Mouse (Mus musculus) kidney, embryonic 16.5 days (tissue): ENCODE measurements at regions not wholly inside any gene's neighbourhood (a gene's known extent, or its start where the extent isn't known, plus 50 kb on each side); places are given as distances from the start of the nearest gene placed in this dataset.

Experiments used
- ATAC-seq: fragments of 200-750 bp; cut with Nextera tagmentation; 2 replicates; pipeline ENCODE4 v1.8.0; 2017; ENCODE audit warnings: moderate TSS enrichment; ENCODE audit not compliant: low FRiP score, low TSS enrichment
- H3K27ac ChIP-seq: fragments of 300-500 bp; sonication (generic); 2 replicates; pipeline ENCODE4 v1.5.1; 2014; ENCODE audit warnings: low read length
- H3K27me3 ChIP-seq: fragments of 300-500 bp; sonication (generic); 2 replicates; pipeline ENCODE4 v1.6.1; 2014; ENCODE audit warnings: low read length, control low read depth, mixed read lengths; ENCODE audit not compliant: insufficient read depth
- H3K36me3 ChIP-seq: fragments of 300-500 bp; sonication (generic); 2 replicates; pipeline ENCODE4 v1.6.1; 2014; ENCODE audit warnings: low read length, control low read depth, mixed read lengths; ENCODE audit not compliant: insufficient read depth
- H3K4me1 ChIP-seq: fragments of 300-500 bp; sonication (generic); 2 replicates; pipeline ENCODE4 v1.6.1; 2014; ENCODE audit warnings: low read length, control low read depth, mixed read lengths; ENCODE audit not compliant: insufficient read depth
- H3K4me2 ChIP-seq: fragments of 300-500 bp; sonication (generic); replicated peaks from 2 replicates; pipeline ENCODE4 v1.6.1; 2014; ENCODE audit warnings: low read depth, low read length
- H3K4me3 ChIP-seq: fragments of 300-500 bp; sonication (generic); 2 replicates; pipeline ENCODE4 v1.5.1; 2014; ENCODE audit warnings: mild to moderate bottlenecking, low read length
- H3K9ac ChIP-seq: fragments of 300-500 bp; sonication (generic); replicated peaks from 2 replicates; pipeline ENCODE4 v1.6.1; 2014; ENCODE audit warnings: low read length
- H3K9me3 ChIP-seq: fragments of 300-500 bp; sonication (generic); 2 replicates; pipeline ENCODE4 v1.6.1; 2016; ENCODE audit warnings: low read length, control low read depth
- WGBS: fragments of 180-500 bp; shearing (Covaris S2); extraction: QIAGEN DNeasy Blood & Tissue Kit; methylation state at CpG from one replicate; pipeline ENCODE4 v1.1.7; 2014; 5-methylcytosine and 5-hydroxymethylcytosine counted together

DNA sequence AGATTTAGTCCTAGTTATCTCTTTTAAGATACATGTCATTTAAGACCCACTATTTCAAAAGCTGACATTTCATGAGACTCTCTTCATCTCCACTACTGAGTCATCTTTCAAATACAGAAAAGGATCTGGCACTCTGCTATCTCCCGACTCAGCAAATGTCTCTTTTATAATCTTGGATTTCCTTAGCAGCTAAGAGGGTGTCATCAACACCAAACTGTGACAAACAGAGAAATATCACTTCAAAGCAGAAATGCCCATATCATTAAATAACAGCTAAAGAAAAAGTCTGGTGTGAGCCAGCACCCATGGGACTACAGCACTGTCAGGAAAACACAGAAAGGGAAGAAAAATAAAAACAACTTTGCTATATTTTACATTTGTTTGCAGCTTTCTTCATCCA, 78.7 kb upstream of the Tmtc1 start:
- no peak overlapping the region for H3K9ac ChIP-seq
- no peak overlapping the region for H3K27ac ChIP-seq
- H3K4me2 ChIP-seq, result no peak overlapping the region
- 35% methylated on average over 1 of the region's 1 CpGs for WGBS
- no peak for ATAC-seq
- H3K9me3 ChIP-seq, result no peaks in the 10 kb centered on the region
- H3K27me3 ChIP-seq, result no peaks in the 10 kb centered on the region
- no peaks in the 10 kb centered on the region for H3K36me3 ChIP-seq
- no peaks in the 10 kb centered on the region for H3K4me1 ChIP-seq
- H3K4me3 ChIP-seq, result no peak overlapping the region

DNA sequence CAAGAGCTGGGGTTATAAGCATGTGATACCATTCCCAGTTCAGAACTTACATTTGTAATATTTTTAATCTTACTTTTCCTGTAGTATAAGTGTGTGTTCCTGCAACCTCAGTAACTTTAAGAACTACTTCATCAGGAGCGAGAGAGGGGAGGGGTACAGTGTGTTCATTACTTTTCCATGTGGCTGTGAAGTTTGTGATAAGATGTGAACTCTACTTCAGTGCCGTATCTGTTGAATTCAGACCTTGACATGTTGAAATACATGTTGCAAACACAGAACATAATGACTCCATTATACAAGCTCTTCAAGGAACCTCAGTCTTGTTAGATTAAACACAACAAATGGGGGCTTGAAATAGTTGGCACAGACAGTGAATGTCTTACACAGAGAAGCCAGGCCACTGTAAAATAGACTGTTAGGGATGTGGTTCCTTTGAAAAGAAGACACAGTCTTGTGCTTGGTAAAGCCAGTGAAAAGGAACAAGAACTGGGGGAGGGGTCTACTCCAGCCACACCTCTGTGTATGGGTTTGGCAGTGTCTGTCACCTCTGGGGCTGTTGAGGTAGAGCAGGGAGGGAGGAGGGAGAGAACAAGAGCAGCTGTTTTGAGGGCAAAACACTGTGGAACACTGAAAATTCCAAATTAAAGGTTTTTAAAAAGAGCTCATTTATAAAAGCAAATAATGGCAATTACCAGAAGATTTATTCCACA, 73.5 kb upstream of the Tmtc1 start:
- Histone ChIP-seq H3K4me1 (0 out of 2 replicates have a peak, but pooled peaks cover 3% of the 10 kb centered on the region), H3K9ac (no peak overlapping the region), H3K4me2 (no peak overlapping the region), H3K27ac (no peak overlapping the region), H3K36me3 (no peaks in the 10 kb centered on the region), H3K9me3 (no peaks in the 10 kb centered on the region), H3K4me3 (no peak overlapping the region), H3K27me3 (no peaks in the 10 kb centered on the region)
- ATAC-seq, result no peak
- 83% methylated on average over 2 of the region's 2 CpGs for WGBS

DNA sequence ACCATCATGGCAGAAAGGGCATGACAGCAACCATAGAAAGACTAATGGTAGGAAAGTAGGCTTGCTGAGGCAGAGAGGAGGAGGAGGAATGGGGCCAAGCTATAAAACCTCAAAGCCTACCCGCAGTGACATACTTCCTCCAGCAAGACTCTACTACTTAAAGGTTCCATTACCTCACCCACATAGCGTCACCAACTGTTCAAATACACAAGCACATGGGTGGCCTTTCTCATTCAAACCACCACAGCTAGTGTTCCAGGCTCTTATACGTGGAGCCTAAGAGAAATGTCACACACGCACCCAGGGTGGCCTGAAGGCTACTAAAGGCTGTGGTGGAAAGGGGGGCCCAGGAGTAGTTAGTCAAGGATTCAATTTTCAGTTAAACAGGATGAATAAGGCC, 72.5 kb upstream of the Tmtc1 start:
- Histone ChIP-seq H3K9ac (no peak overlapping the region), H3K4me2 (no peak overlapping the region), H3K9me3 (no peaks in the 10 kb centered on the region), H3K4me1 (0 out of 2 replicates have a peak, but pooled peaks cover 3% of the 10 kb centered on the region), H3K27ac (no peak overlapping the region), H3K4me3 (no peak overlapping the region), H3K27me3 (no peaks in the 10 kb centered on the region), H3K36me3 (no peaks in the 10 kb centered on the region)
- no peak for ATAC-seq
- WGBS, result 69% methylated on average over 4 of the region's 4 CpGs

DNA sequence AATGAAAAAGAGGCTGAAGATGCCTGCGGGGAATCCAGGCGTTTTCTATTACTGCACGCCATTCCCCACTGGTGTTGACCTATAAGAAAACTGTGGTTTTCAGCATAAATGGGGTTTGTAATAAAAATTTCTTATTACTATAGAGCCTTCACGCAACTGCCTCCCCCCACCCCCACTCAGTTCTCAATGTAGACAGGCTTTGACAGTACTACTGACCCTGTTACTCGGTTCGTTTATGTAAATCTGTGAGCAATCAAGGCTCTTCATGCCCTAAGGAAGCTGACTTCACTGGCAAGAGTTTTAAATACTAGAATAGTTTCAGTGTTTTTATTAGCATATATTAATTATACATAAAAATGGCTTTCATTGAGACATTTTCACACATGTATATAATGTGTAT, 70.9 kb upstream of the Tmtc1 start:
- Histone ChIP-seq H3K4me1 (0 out of 2 replicates have a peak, but pooled peaks cover 3% of the 10 kb centered on the region), H3K4me3 (no peak overlapping the region), H3K9me3 (no peaks in the 10 kb centered on the region), H3K36me3 (no peaks in the 10 kb centered on the region), H3K9ac (no peak overlapping the region), H3K27me3 (no peaks in the 10 kb centered on the region), H3K27ac (no peak overlapping the region), H3K4me2 (no peak overlapping the region)
- no peak for ATAC-seq
- WGBS, result 90% methylated on average over 6 of the region's 6 CpGs

DNA sequence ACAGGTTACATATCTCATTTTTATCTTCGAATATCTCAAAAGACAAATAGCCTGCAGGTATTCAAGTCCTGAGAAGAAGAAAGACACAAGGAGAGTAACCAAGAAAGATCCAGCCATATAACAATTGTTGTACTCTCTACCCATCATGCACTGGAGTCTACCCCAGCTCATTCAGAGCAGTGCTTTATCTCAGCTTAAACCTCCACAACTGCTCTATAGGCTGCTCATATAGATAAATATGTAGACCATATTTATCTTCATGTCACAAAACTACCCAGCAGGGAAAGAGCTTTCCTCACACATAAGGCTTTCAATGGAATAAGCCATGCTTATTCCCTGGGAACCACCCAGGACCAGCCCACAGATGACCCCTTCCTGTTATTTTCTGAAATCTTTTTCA, 70.5 kb upstream of the Tmtc1 start:
- ATAC-seq, result no peak
- Histone ChIP-seq H3K36me3 (no peaks in the 10 kb centered on the region), H3K27me3 (no peaks in the 10 kb centered on the region), H3K9me3 (no peaks in the 10 kb centered on the region), H3K27ac (no peak overlapping the region), H3K4me3 (no peak overlapping the region), H3K4me1 (0 out of 2 replicates have a peak, but pooled peaks cover 3% of the 10 kb centered on the region), H3K4me2 (no peak overlapping the region), H3K9ac (no peak overlapping the region)
- 70% methylated on average over 1 of the region's 1 CpGs for WGBS

DNA sequence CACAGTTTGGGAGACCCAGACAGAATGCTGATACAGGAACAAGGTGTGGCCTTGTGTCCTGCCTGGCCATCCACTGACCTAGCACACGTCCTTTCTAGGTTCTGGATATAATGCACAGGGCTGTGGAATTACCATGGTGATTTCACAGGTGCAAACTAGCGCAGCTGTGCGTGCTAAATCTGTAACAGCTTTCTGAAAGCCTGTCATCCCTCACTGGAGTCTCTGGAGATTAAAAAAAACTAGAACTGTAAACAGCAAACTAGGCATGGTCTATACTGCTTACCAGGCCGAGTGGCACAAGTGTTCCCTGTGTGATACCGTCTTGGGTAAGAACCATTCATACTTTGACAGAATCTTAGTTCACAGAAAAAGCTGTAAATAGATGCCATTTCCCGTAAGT, 69.9 kb upstream of the Tmtc1 start:
- H3K36me3 ChIP-seq, result no peaks in the 10 kb centered on the region
- no peaks in the 10 kb centered on the region for H3K27me3 ChIP-seq
- no peaks in the 10 kb centered on the region for H3K9me3 ChIP-seq
- no peak overlapping the region for H3K27ac ChIP-seq
- no peak overlapping the region for H3K9ac ChIP-seq
- no peak overlapping the region for H3K4me2 ChIP-seq
- no peak for ATAC-seq
- no peak overlapping the region for H3K4me3 ChIP-seq
- 0 out of 2 replicates have a peak, but pooled peaks cover 3% of the 10 kb centered on the region for H3K4me1 ChIP-seq
- 80% methylated on average over 6 of the region's 6 CpGs for WGBS

DNA sequence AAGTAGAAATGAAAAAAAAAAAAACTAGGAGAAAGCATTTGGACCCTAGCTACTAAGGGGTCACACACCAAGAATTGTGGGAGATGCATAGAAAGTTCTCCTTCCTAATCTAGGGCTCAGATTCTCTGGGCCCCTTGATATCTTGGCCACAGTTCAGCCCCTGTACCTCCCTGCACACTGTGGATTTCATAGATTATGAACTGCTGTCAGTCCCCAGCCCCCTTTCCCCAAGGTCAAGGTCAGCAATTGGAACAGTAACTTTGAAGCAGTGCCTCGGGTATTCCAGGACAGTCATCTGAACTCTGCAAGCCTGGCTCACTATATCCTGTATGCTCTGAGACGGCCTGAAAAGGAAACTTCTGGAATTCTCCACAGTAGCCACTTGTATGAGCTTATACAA, 68.9 kb upstream of the Tmtc1 start:
- WGBS, result 27% methylated on average over 2 of the region's 2 CpGs
- Histone ChIP-seq H3K4me3 (no peak overlapping the region), H3K9ac (no peak overlapping the region), H3K36me3 (no peaks in the 10 kb centered on the region), H3K27ac (no peak overlapping the region), H3K27me3 (no peaks in the 10 kb centered on the region), H3K4me2 (no peak overlapping the region), H3K4me1 (0 out of 2 replicates have a peak, but pooled peaks cover 3% of the 10 kb centered on the region), H3K9me3 (no peaks in the 10 kb centered on the region)
- no peak for ATAC-seq

DNA sequence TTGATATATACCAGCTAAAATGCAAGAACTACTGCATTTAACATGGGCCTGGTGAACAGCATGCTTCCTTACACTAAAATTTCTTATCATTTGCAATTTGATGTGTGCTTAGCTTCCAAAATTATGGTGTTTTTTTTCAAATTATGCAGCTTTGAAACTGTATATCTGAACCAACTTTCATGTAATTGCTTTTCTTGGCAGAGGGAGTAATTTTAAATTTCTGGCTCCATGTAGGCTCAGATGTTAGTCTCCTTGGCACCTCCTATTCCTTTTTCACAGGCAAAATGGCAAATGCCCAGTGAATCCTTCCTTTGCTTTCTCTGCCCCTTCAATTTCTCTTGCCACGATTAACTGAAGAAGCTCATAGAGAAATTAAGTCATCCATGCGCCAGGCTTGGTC, 61.1 kb upstream of the Tmtc1 start:
- H3K36me3 ChIP-seq, result no peaks in the 10 kb centered on the region
- no peak overlapping the region for H3K9ac ChIP-seq
- 92% methylated on average over 2 of the region's 2 CpGs for WGBS
- H3K4me2 ChIP-seq, result no peak overlapping the region
- no peak overlapping the region for H3K4me3 ChIP-seq
- no peaks in the 10 kb centered on the region for H3K9me3 ChIP-seq
- no peak for ATAC-seq
- peaks cover 5% of the 10 kb centered on the region; the same call in 1 of the 2 replicates for H3K4me1 ChIP-seq
- no peak overlapping the region for H3K27ac ChIP-seq
- H3K27me3 ChIP-seq, result no peaks in the 10 kb centered on the region

DNA sequence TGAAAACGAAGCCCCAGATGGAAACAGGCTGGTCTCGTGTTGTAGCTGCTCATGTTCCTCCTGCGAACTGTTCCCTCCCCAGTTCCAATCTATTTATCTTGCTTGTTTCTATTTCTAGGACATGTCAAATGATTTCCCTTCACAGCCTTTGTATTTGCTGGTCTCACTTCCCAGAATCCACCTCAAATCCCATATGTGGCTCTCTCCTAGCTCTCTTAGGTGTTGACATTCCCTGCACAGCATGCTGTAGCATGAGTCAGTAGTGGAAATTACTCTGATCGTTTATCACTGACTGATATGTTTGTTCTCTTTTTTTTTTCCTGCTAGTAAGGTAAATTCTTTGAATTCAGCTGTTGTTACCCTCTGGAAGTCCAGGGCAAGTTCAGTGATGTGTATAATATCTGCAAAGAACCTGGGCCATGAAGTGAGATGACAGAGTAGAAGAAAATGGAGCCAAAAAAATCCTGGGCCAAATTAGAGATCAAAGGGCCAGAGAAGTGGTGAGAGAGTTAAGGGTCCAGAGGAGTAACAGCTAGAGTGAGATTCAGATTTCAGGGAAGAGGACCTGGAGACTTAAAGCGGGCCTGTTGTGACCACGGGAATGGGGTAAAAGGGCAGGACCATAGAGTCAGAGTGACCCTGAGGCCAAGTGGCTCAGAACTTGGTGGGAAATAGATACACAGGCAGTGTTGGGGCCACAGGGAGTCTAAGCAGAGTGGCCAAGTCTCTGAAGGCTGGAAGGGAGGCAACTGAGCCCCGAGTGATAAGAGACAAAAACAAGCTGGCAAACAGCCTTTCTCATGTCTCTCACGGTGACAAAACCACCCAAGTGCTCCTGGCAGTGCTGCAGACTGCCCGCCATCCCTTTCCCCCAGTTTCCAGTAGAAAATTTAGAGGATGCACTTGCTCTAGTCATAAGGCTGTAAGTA, 56.3 kb upstream of the Tmtc1 start:
- Histone ChIP-seq H3K4me3 (no peak overlapping the region), H3K9me3 (no peaks in the 10 kb centered on the region), H3K36me3 (no peaks in the 10 kb centered on the region), H3K4me1 (peaks cover 8% of the 10 kb centered on the region; the same call in 1 of the 2 replicates), H3K9ac (no peak overlapping the region), H3K27me3 (no peaks in the 10 kb centered on the region), H3K4me2 (no peak overlapping the region), H3K27ac (0 out of 2 replicates have a peak overlapping the region, but pooled peaks have one; percentile 17)
- 38% methylated on average over 9 of the region's 9 CpGs for WGBS
- no peak for ATAC-seq
